Mouse (Mus musculus) c-Kit-negative CD71-positive TER-119-positive erythroid progenitor cells, embryonic 14.5 days (primary cell): ENCODE measurements around the gene Pim2.

Experiments used
- DNase-seq: peaks from one replicate; pipeline ENCODE4 v3.0.0-alpha.2; 2013; ENCODE audit warnings: low read depth, low spot score

Gene Pim2

DNA sequence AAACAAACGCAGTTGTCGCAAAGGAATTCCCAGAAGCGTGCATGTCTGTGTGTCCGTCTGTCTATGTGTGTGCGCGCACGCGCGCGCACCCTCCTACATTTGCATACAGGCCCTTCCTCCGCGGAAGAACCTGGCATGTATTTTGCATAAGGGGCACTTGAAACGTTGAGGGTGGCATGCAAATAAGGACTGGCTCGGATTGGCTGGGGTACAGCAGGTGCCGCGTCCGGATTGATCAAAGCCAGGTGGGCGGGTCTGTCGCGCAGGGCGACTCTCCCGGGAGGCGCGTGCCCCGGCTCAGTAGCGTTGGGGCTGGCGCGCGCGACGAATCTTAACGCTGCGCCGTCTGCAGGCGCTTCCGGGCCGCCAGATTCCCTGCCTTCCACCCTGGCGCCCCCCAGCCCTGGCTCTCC is at the start of gene Pim2:
TSS of gene Pim2 (plus strand) at position 256 of the 413 bp plus-strand sequence.
- DNase-seq = peak; percentile 54

DNA sequence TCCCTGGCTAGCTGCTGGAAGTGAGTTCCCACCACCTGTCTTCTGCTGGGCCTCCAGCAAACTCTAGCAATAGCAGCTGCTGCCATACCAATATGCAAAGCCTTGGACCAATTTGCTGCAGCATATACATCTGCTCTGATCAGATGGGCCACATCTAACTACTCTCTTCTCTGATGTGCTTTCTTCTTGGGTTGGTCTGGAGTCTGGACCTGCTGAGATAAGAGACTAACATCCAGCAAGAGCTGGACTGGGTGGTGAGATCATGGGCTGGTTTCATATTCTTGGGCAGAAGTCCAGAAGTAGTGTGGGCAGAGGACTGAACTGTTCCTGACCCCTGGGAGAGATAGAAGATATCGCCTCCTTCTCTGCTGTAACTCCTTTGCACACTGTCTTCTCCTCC is 40.9 kb upstream of the Pim2 start:
- DNase-seq = no peak

DNA sequence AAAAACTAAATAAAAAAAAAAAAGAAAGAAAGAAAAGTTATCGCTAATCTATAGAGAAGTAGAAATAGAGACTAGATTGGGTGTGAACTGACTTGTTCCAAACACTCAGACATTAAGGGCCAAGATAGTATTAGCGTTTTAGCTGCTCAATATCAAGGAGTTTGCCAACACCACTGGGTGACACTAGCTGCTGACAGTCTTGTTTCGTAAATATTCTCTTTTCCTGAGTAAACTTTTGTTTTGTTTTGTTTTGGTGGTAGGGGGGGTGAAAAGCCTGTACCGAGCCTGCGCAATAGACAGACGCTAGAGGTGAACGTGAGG is 37.3 kb upstream of the Pim2 start:
- no peak for DNase-seq

DNA sequence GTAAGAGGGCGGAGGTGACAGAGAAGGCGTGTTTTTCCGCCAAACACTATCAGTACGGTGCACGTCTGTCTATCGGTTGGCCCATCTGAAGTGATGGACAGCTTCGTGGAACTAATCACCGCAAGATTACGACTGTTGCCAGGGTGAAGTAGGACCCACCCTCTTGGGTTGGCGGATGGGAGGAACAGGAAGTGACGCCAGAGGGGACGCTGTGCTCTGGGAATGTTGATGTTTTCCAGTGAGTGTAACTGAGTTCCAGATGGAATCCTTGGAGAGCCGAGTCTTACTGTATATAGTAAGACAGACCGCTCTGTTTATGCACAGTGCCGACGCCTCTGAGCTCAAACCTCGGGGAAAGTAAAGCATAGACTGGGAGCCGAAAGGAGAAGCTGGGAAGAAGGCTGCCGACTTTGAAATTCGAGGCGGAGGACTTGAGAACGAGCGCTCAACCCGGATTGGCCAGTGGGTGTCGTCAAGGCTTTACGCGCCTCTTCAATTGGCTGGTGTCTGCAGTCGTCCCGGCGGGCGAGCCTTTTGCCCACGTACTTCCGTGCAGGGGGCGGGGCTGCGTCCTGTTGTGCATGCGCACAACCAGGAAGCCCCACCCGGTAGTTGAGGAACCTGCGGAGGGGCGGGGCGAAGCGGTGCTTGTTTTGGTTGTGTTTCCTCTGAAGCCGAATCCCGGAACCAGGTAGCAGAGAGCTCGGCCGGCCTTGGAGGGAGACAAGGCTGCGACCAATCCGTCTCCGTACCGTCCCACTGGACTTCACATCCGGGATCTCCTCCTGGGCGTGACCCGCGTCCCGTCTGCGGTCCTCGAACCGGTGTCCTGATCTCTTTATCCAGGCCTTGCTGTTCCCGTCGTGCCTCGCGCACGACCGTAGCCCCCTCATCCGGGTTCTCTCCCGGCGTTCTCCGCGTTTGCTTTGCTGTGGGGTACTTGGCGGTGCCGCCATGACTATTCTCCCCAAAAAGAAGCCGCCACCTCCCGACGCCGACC is 36.6 kb upstream of the Pim2 start, which contains the start of gene Otud5:
TSS of gene Otud5 (plus strand) at position 202 of the 1,000 bp plus-strand sequence.
- peak; percentile 87 for DNase-seq

DNA sequence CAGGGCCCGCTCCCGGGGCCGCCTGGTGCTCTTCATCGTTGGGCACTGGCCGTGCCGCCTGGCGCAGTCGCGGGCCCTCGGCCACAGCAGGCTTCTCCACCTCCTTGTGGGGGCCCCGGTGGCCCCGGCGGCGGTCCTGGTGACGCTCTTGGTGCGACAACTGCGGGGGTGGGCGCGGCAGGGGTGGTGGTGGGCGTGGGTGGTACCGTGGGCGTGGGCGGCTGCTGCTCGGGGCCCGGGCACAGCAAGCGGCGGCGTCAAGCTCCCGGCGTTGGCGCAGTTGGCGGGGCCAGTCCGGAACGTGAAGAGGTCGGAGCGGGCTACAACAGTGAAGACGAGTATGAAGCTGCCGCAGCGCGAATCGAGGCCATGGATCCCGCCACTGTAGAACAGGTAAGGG is 35.7 kb upstream of the Pim2 start:
- no peak for DNase-seq

DNA sequence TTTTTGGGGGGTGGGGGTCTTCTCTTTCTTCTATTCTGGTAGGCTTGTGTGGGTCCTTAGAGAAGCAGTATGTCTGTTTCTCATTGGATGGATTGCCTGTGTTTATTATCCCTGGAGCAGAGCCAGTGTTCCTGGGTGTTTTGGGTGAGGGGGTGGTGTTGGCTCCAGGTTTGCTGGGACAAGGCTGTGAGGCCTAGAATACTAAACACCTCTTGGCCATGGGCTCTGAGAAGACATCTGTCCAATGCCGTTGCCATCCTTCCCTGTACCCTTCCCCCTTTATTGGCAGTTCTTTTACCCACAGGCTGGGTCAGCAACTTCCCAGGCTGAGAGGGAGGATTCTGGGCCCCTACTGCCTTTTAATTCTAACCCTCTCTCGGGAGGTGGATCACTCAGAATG is 30.2 kb upstream of the Pim2 start:
- no peak for DNase-seq

DNA sequence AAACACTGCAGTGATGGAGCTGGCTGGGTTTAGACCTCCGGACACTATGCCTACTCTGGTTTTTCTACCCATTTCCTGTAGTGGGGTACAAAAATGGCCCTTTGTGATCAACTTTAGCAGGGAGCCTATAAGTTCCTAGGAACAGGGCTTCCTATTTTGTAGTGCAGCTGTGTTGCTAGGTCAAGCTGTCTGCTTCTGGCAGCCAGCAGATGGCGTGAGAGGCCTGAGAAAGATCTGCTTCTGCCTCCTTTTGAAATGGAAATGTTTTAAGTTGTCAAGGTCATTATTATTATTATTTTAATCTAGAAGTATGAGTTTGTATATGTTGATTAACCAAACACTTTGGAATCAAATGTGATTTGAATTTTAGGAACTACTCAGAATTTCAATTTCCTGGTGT is 23.5 kb upstream of the Pim2 start:
- no peak for DNase-seq

DNA sequence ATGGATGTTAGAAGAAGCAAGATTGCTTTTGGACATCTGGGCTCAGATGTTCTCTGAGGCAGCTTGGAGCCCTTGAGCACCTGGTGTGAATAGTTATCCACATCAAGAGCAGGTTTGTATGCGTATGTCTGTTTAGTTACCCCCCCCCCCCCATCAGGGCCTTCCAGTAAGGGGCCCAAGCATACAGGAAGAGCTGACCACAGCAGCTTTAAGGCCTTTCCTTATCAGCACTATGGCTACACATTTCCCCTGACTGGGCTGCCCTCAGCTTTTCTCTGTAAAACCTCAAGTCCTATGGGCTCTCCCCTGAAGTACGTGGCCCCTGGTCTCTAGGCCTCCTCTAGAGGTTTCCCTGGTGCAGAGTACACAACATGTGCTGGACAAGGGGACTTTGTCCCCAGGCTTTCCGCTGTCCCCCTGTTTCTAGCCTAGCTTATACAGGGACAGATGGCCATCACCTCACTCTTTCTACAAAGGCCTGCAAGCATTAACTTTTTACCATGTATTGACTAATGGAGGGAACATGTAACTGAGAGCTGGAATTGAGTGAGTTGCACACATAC is 18.8 kb upstream of the Pim2 start:
- DNase-seq = no peak

DNA sequence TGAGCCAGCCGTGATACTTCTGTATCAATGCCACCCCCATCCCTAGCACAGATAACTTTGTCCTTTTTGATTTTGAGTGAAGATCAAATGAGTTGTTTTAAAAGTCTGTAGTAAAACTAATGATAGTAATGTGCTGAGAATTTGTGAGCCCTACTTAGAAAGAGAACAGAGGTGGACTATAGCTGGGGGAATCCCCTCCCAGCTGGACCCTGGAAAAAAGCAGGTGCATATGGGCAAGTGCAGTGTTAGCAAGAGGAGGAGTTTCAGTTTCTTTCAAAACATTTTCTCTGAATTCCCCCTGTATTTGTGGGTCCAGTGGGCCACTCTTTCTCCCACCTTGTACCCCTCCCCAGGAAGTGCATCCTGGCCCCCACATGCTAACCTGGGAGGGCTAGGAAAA is 14.9 kb upstream of the Pim2 start:
- DNase-seq = no peak

DNA sequence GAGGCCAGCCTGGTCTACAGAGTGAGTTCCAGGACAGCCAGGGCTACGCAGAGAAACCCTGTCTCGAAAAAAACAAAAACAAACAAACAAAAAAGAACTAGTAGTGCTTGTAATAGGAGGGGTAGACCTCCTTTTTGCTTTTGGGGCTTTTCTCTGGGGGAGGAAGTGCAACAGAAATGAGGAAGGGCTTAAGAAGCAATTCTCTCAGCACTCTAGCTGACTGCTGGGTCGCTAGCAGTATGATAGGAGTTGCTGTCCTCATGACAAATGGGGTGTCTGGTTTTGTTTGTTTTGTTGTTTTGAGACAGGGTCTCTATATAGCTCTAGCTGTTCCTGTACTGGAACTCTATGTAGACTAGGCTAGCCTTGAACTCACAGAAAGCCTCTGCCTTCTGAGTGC is 13.5 kb upstream of the Pim2 start:
- DNase-seq = no peak

DNA sequence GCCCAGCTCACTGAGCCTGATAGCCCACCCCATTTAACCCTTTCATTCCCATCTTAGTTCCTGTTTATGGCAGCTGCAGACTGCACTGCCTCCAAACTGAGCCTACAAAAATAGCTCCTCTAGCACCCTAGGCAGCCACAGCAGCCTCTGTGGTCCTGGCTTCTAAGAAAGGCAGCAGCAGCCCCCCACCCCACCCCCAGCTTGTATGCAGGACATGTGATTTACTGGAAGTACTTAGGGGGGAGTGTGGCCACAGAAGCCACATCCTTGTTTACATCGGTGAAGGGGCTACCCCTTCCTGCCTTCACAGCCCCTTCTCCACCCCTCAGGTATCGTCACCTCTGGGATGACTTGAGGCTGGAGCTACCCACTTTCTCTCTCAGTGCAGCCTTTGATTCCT is 12.7 kb upstream of the Pim2 start:
- DNase-seq = no peak

DNA sequence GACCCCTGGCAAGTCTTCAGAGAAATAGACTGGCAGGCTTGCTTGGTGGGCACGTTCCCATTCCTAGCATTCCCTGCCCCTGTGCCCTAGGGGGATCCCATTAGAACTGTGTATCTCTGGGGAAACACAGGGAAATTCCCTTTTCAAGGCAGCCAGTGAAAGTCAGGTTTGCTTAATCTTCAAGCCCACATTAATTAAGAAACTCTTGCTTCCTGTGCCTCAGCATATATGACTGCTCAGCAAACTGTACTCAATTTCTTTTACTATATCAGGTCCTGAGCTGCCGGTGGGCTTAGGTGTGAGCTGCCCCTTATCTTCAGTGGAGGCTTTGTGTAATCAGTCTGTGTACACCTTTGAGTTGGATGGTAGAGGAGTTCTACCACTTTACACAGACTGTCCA is 12.3 kb upstream of the Pim2 start:
- no peak for DNase-seq

DNA sequence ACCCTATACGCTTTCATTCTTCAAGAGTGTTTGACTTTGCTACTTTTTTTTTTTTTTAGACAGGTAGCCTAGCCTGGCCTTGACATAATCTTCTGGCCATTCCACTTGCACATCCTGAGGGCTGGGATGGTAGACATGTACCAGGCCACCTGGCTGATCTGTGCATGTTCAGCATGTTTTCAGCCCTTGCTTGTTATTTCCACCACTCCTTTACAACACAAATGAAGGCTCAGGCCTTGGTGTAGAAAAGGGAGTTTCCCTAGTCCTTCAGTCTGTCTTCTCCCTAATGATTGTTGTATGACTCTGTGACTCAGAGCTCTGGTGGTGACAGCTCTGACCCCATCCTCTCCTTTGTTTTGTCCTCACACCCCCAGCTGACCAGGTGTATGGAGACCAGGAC is 10.9 kb upstream of the Pim2 start:
- DNase-seq = no peak

DNA sequence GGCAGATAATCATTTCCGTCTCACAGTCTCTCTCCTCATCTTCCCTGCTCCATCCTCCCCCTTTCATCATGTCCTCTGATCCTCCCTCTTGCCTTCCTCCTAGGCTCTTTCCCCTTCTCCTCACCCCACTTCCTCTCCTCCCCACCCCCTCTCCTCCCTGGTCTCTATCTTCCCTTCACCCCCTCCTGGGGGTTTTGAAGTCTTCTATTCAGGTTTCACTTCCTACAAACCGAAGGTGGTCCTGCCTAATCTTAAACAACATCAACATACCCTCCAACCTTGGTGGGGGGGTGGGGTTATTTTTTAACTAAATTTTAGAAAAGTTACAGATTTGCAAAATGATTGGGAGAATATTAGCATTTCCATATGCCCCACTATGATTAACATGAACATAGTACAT is 9.6 kb upstream of the Pim2 start:
- no peak for DNase-seq

DNA sequence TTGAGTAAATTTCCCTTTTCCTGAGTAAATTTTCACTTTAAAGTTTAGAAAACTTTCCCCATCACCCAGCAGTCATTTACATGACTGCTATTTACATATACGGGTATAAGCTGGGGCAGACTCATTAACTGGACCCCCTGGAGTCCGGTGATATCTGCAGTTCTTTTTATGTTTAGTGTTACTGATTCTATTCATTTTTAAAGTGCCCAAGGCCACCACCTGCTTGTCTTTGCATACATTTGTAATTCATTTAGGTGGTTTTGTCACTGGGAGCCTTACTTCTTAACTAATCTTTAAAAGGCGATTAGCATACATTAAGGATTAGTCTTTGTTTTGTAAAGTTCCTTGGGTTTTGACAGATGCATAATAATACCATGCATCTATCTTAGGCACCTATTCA is 8.2 kb upstream of the Pim2 start:
- DNase-seq = no peak

DNA sequence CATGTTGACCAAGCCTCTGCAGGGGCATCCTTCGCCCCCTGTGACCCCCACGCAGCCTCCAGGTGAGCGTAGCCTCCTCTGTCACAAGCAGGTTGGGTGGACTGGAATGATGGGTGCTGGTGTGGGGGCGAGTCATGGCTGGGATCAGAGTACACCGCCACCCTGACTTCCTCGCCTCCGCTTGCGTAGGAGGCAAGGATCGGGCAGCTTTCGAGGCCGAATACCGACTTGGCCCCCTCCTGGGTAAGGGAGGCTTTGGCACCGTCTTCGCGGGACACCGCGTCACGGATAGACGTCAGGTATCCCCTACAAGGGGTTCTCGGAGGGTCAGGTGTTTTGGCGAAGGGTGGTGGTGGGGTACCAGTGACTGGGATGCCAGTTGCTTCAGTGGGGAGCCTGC is 433 bp downstream of the Pim2 start:
- no peak for DNase-seq

DNA sequence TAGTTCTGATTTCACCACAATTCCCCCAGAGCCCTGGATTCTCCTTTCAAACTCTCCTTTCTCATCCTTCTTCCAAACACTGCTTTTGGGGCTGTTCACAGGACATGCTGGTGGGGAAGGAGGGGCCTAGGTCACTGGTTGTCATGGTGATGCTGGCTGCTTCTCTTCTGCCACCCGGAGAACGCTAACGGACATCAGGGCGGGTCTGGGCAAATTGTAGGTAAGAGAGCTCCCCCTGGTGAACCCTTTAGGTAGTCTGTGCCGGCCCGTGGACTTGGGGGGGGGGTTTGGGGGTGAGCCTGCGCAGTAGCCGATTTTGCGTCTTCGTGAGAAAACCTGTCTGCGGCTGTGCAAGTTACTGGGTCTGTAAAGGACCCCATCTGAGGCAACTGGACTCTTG is 1.8 kb downstream of the Pim2 start:
- DNase-seq = no peak

DNA sequence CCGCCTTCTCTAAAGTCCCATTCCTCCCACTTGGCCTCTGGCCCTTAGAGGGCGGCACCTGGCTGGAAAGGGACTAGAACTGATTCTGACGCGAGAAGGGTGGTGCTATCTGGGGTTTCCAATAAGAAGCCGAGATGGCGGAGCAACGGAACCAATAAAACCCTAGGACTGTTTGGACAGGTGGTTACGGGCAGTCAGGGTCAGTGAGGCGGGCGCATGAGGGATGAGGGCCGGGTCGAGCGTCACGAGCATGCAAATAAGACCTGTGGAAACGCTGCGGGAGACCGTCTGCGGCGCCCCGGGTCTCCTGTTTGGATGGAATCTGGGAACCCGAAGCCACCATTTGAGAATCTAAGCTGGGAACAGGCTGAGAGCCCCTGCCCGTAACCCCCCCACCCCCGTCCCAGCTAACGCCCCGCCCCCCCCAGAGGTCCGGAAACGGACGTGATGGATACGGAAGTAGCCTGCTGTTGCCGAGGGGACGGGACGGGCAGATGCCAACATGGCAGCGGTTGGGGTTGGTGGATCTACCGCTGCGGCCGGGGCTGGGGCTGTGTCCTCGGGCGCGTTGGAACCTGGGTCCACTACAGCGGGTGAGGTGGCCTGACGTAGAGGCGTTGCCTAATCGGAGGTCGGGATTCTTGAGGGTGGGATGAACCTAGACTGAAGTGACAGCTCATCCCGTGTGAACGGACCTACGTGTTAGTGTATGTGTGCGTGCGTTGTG is 5.9 kb downstream of the Pim2 start, which contains the start of gene Slc35a2:
TSS of gene Slc35a2 (plus strand) at position 188 of the 727 bp plus-strand sequence.
- DNase-seq = peak; percentile 52

DNA sequence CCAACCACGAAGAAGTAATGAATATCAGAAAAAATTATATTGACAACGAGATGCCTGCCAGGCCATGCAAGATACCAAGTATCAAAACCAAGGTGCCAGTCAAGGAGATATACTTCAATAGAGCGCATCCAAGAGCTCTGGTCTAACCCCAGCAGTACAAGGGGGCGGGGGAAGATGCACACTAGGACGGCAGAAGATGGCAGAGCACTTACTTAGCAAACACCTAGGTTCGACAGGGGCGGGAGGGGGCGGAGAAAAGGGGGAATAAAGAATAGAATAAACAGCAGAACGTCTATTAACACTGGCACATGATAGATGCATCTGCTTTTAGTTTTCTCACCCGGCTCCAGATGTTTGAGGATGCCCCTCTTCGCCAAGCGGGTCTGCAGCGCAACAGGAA is 20.1 kb downstream of the Pim2 start:
- DNase-seq = no peak

DNA sequence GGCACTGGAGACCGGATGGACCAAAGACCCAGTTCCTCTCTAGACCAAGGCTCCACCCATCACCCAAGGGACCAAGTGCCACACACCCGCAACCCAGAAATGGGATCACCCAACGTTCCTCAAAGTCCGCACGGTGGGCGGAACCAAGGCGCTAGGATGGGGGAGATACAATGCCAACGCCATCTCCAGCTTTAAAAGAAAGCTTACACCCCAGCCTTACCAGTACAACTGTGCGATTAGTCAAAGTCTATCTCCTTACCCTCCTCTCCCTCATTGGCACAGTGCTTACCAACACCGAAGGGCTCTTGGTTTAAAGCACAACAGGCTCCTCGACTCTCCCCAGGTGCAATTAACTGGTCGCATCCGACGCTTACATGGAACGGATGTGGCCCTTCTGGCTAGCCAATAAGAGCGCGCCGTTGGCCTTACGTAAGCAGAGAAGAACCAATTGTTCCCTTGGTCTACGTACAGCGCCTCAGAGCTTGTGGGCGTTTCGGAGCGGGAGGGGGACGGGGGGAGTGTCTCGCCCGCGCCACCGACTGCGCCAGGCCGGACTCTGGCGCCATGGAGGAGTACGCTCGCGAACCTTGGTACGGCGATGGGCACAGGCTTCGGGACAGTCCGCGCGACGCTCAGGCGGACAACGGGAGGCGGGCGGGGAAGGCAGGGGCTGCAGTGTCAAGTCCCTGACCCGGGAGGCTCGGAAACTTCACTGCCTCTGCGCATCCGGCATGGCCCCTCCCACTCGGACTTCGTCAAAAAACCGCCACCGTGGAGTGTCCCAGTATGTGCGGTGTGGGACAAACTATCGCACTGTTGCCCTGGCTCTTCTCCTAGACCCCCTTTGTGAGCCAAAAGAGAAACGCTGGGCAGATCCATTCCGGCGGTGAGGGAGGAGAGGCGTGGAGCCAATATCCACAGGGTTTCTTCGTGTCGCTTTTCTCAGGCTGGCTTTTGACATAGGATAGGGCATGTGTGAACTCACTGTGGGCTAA is 21.1 kb downstream of the Pim2 start, which contains the start of the genes Pqbp1 and Timm17b:
TSS of gene Pqbp1 (minus strand) at position 390 of the 995 bp plus-strand sequence.
TSS of gene Timm17b (plus strand) at position 478 of the 995 bp plus-strand sequence.
- peak; percentile 82 for DNase-seq

DNA sequence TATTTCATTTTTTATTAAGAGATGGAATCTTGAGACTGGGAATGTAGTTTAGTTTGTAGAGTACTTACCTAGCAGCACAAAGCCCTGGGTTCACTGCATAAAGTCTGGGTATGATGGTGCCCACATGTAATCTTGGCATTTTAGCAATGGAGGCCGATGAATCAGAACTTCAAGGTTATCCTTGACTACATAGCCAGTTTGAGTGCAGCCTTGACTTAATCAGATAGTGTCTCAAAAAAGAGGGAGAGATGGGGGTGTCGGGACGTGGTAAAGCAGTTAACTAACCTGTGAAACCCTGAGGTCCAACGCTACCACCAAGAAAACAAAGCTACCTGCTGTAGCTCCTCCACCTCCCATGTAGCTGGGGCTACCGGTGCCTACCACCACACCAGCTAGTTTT is 26.4 kb downstream of the Pim2 start:
- DNase-seq = no peak
